Mouse (Mus musculus) frontal cortex, postnatal 25 days (tissue): ENCODE measurements around the gene Gm3417.
A peak's percentile ranks its signal among the peaks of the same experiment; 100 is the strongest.
"Not testable (repeated sequence)": the region's sequence is repeated elsewhere in the genome, so short reads cannot be mapped to it uniquely, and the experiment has no call there.

Source experiments
- DNase-seq, 2 experiments: peaks; one replicate each; pipeline ENCODE4 v3.0.0; 2022; ENCODE audit warnings: low spot score in 2 of 2

Gm3417 gene

GRCm38 (mm10) chr17:14958686-14959327 lies 19.8 kb downstream of the Gm3417 start:
- DNase-seq = no peak

- no peak for DNase-seq
Observed at GRCm38 (mm10) chr17:14953452-14953851, 25.1 kb downstream of the Gm3417 start.

GRCm38 (mm10) chr17:14949161-14949827 lies 29.3 kb downstream of the Gm3417 start:
- no peak for DNase-seq

- no peak for DNase-seq
Observed at GRCm38 (mm10) chr17:14944551-14944950, 34.0 kb downstream of the Gm3417 start.

GRCm38 (mm10) chr17:14943729-14944059 lies 34.9 kb downstream of the Gm3417 start:
- DNase-seq = no peak

GRCm38 (mm10) chr17:14943009-14943728 lies 35.4 kb downstream of the Gm3417 start, which contains the start of the genes Wdr27 and 1600012H06Rik:
Gene Wdr27 (minus strand): TSS chr17:14943158.
Gene 1600012H06Rik (plus strand): TSS chr17:14943184.
- DNase-seq = peak; percentile 96 to 98

- not testable (repeated sequence) for DNase-seq
Observed at GRCm38 (mm10) chr17:14942181-14942580, 36.4 kb downstream of the Gm3417 start.

- no peak for DNase-seq
Observed at GRCm38 (mm10) chr17:14935841-14936605, 42.6 kb downstream of the Gm3417 start.

- not testable (repeated sequence) for DNase-seq
Observed at GRCm38 (mm10) chr17:14935280-14935679, 43.3 kb downstream of the Gm3417 start.

- no peak for DNase-seq
Observed at GRCm38 (mm10) chr17:14931469-14931868, 47.1 kb downstream of the Gm3417 start.

GRCm38 (mm10) chr17:14930697-14931096 lies 47.9 kb downstream of the Gm3417 start:
- no peak for DNase-seq

- DNase-seq = no peak
Observed at GRCm38 (mm10) chr17:14928631-14929030, 50.0 kb downstream of the Gm3417 start.

GRCm38 (mm10) chr17:14927644-14928218 lies 50.9 kb downstream of the Gm3417 start:
- DNase-seq = no peak

- DNase-seq = no peak
Observed at GRCm38 (mm10) chr17:14921582-14921981, 57.0 kb downstream of the Gm3417 start.

- DNase-seq = no peak
Observed at GRCm38 (mm10) chr17:14917866-14918265, 60.7 kb downstream of the Gm3417 start.

GRCm38 (mm10) chr17:14914401-14914800 lies 64.2 kb downstream of the Gm3417 start:
- no peak for DNase-seq
